Mouse (Mus musculus): Measurements from ENCODE around the gene C2cd2. TPM values are rescaled to one million over a fixed set of nuclear protein-coding genes. Genes with fewer than 3 reads are reported as not detected.
"Not testable (repeated sequence)": the region's sequence is repeated elsewhere in the genome, so short reads cannot be mapped to it uniquely, and the experiment has no call there.

The C2cd2 gene
- polyA plus RNA-seq, 1 experiment = 7.9 TPM

DNA sequence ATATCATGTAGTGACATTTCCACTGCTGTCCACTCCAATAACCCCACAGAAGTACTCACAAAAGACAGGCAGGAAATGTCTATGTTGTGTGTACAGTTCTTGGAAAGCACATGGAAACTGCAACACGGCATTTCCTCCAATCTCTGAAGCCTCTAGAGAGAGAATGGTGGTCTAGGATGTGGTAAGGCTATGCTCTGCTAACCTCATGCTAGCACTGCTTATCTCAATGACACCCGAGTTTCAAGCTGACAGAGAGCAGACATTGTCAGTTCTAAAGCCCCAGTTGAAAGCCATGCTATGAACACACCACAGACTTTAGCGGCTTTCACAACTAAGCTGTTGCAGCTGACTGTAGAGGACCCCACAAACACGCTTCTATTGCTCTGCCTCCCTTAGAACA lies 13.6 kb downstream of the C2cd2 start:
- Histone ChIP-seq H3K27ac (ENCODE audit: insufficient read depth, low read depth, low read length) (no peak overlapping the region), H3K4me3 (ENCODE audit: low read depth, low read length) (no peak overlapping the region), H3K27me3 (ENCODE audit: control insufficient read depth, insufficient read depth, low read length) (no peaks in the 10 kb centered on the region), H3K36me3 (ENCODE audit: control insufficient read depth, insufficient read depth, low read length) (peaks cover 41% of the 10 kb centered on the region), H3K4me1 (ENCODE audit: control insufficient read depth, insufficient read depth, insufficient read length, low read length) (peaks cover 3% of the 10 kb centered on the region; the same call in 1 of the 2 replicates)
- 85% methylated on average over 4 of the region's 4 CpGs for WGBS
- no peak for TF ChIP-seq CTCF (IDR thresholded peaks at IDR 0.05; ENCODE audit: extremely low read depth, insufficient read length, insufficient replicate concordance, low read depth, low read length)
- no peak for TF ChIP-seq POLR2A (IDR thresholded peaks at IDR 0.05; ENCODE audit: low read depth, low read length)

- not testable (repeated sequence) for H3K4me1 ChIP-seq (ENCODE audit: control insufficient read depth, insufficient read depth, insufficient read length, low read length)
- 79% methylated on average over 2 of the region's 2 CpGs for WGBS
These were observed 15.4 kb downstream of the C2cd2 start for GRCm38 (mm10) chr16:97946993-97947392.

GRCm38 (mm10) chr16:97941844-97942243 lies 20.6 kb downstream of the C2cd2 start:
- Histone ChIP-seq H3K36me3 (ENCODE audit: control insufficient read depth, insufficient read depth, low read length) (no peaks in the 10 kb centered on the region), H3K27me3 (ENCODE audit: control insufficient read depth, insufficient read depth, low read length) (no peaks in the 10 kb centered on the region), H3K27ac (ENCODE audit: insufficient read depth, low read depth, low read length) (no peak overlapping the region), H3K4me1 (ENCODE audit: control insufficient read depth, insufficient read depth, insufficient read length, low read length) (no peaks in the 10 kb centered on the region), H3K4me3 (ENCODE audit: low read depth, low read length) (no peak overlapping the region)
- TF ChIP-seq CTCF (IDR thresholded peaks at IDR 0.05; ENCODE audit: extremely low read depth, insufficient read length, insufficient replicate concordance, low read depth, low read length) = no peak
- TF ChIP-seq POLR2A (IDR thresholded peaks at IDR 0.05; ENCODE audit: low read depth, low read length) = no peak

More at GRCm38 (mm10) chr16:97946993-97947392, 15.4 kb downstream of the C2cd2 start:
- not testable (repeated sequence) for H3K27ac ChIP-seq (ENCODE audit: insufficient read depth, low read depth, low read length); H3K4me3 ChIP-seq (ENCODE audit: low read depth, low read length); H3K27me3 ChIP-seq (ENCODE audit: control insufficient read depth, insufficient read depth, low read length)
- peaks cover 29% of the 10 kb centered on the region for H3K36me3 ChIP-seq (ENCODE audit: control insufficient read depth, insufficient read depth, low read length)

DNA sequence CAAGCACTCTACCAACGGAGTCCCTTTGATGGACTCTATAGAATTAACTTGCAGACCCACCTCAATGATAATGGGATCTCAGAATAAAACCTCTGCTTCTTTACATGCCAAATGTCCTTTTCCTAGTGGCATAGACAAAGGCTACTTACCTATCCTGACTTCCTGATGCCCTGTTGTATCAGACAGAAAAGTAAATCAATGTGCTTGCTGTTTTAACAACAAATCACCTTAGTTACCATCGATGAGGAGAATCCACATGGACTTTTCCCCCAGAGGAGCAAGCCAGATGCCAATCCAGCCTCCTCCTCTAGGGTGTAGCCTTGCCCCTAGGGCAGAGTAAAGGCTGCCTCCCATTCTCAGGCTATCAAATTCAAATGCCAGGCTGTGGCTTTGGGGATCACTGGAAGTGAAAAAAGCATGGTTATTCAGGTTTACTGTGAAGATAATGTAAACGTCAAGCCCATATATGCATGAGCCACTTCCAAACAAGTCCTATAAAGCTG lies 21.9 kb downstream of the C2cd2 start:
- H3K27me3 ChIP-seq (ENCODE audit: control insufficient read depth, insufficient read depth, low read length) = no peaks in the 10 kb centered on the region
- no peaks in the 10 kb centered on the region for H3K4me1 ChIP-seq (ENCODE audit: control insufficient read depth, insufficient read depth, insufficient read length, low read length)
- H3K36me3 ChIP-seq (ENCODE audit: control insufficient read depth, insufficient read depth, low read length) = no peaks in the 10 kb centered on the region
- WGBS = 81% methylated on average over 3 of the region's 3 CpGs
- H3K27ac ChIP-seq (ENCODE audit: insufficient read depth, low read depth, low read length) = no peak overlapping the region
- no peak overlapping the region for H3K4me3 ChIP-seq (ENCODE audit: low read depth, low read length)
- TF ChIP-seq CTCF (IDR thresholded peaks at IDR 0.05; ENCODE audit: extremely low read depth, insufficient read length, insufficient replicate concordance, low read depth, low read length) (no peak), POLR2A (IDR thresholded peaks at IDR 0.05; ENCODE audit: low read depth, low read length) (no peak)

- no peak overlapping the region for H3K27ac ChIP-seq (ENCODE audit: insufficient read depth, low read depth, low read length)
- no peaks in the 10 kb centered on the region for H3K36me3 ChIP-seq (ENCODE audit: control insufficient read depth, insufficient read depth, low read length)
- TF ChIP-seq POLR2A (IDR thresholded peaks at IDR 0.05; ENCODE audit: low read depth, low read length) (no peak), CTCF (IDR thresholded peaks at IDR 0.05; ENCODE audit: extremely low read depth, insufficient read length, insufficient replicate concordance, low read depth, low read length) (no peak)
- H3K27me3 ChIP-seq (ENCODE audit: control insufficient read depth, insufficient read depth, low read length) = no peaks in the 10 kb centered on the region
- no peak overlapping the region for H3K4me3 ChIP-seq (ENCODE audit: low read depth, low read length)
- no peaks in the 10 kb centered on the region for H3K4me1 ChIP-seq (ENCODE audit: control insufficient read depth, insufficient read depth, insufficient read length, low read length)
- 96% methylated on average over 3 of the region's 3 CpGs for WGBS
These were observed 26.6 kb downstream of the C2cd2 start for GRCm38 (mm10) chr16:97935815-97936214.

GRCm38 (mm10) chr16:97930231-97930630 lies 32.2 kb downstream of the C2cd2 start:
- H3K4me1 ChIP-seq (ENCODE audit: control insufficient read depth, insufficient read depth, insufficient read length, low read length) = no peaks in the 10 kb centered on the region
- H3K36me3 ChIP-seq (ENCODE audit: control insufficient read depth, insufficient read depth, low read length) = no peaks in the 10 kb centered on the region
- H3K4me3 ChIP-seq (ENCODE audit: low read depth, low read length) = no peak overlapping the region
- H3K27ac ChIP-seq (ENCODE audit: insufficient read depth, low read depth, low read length) = no peak overlapping the region
- H3K27me3 ChIP-seq (ENCODE audit: control insufficient read depth, insufficient read depth, low read length) = no peaks in the 10 kb centered on the region
- TF ChIP-seq POLR2A (IDR thresholded peaks at IDR 0.05; ENCODE audit: low read depth, low read length) = no peak
- TF ChIP-seq CTCF (IDR thresholded peaks at IDR 0.05; ENCODE audit: extremely low read depth, insufficient read length, insufficient replicate concordance, low read depth, low read length) = no peak

GRCm38 (mm10) chr16:97929520-97929919 lies 32.9 kb downstream of the C2cd2 start:
- Histone ChIP-seq H3K4me3 (ENCODE audit: low read depth, low read length) (no peak overlapping the region), H3K27ac (ENCODE audit: insufficient read depth, low read depth, low read length) (no peak overlapping the region), H3K27me3 (ENCODE audit: control insufficient read depth, insufficient read depth, low read length) (no peaks in the 10 kb centered on the region), H3K36me3 (ENCODE audit: control insufficient read depth, insufficient read depth, low read length) (no peaks in the 10 kb centered on the region), H3K4me1 (ENCODE audit: control insufficient read depth, insufficient read depth, insufficient read length, low read length) (no peaks in the 10 kb centered on the region)
- TF ChIP-seq POLR2A (IDR thresholded peaks at IDR 0.05; ENCODE audit: low read depth, low read length) = no peak
- no peak for TF ChIP-seq CTCF (IDR thresholded peaks at IDR 0.05; ENCODE audit: extremely low read depth, insufficient read length, insufficient replicate concordance, low read depth, low read length)
- 21% methylated on average over 1 of the region's 1 CpGs for WGBS
